Mouse (Mus musculus): Measurements from ENCODE around the gene Slc51a. TPM values are rescaled to one million over a fixed set of nuclear protein-coding genes. Genes with fewer than 3 reads are reported as not detected.

Slc51a gene
- polyA plus RNA-seq (2016; fragmentation: Nextera tagmentation; extraction: Ambion mirVana), result 0.24 and 0.39 TPM in 2 replicates

GRCm38 (mm10) chr16:32487234-32488111, at the start of gene Slc51a:
TSS of gene Slc51a (minus strand) at chr16:32487879.
- 53% methylated on average over 15 of the region's 15 CpGs for WGBS
- no peak for DNase-seq (ENCODE audit: low spot score)
- Histone ChIP-seq H3K27ac (replicated peaks) (no peak within 1 kb of the TSS), H3K36me3 (replicated peaks) (no peaks in the 10 kb centered on the region), H3K9me3 (no peaks in the 10 kb centered on the region), H3K4me1 (peaks cover 38% of the 10 kb centered on the region), H3K27me3 (replicated peaks; ENCODE audit: low read depth, poor library complexity, severe bottlenecking) (0 out of 2 replicates have a peak, but pooled peaks cover 3% of the 10 kb centered on the region), H3K4me3 (no peak within 1 kb of the TSS)

GRCm38 (mm10) chr16:32535157-32535751, 47.6 kb upstream of the Slc51a start:
- Histone ChIP-seq H3K27ac (replicated peaks) (peak overlapping the region; percentile 27; the same call in 1 of the 2 replicates), H3K36me3 (replicated peaks) (no peaks in the 10 kb centered on the region), H3K9me3 (no peaks in the 10 kb centered on the region), H3K27me3 (replicated peaks; ENCODE audit: low read depth, poor library complexity, severe bottlenecking) (no peaks in the 10 kb centered on the region), H3K4me3 (no peak overlapping the region), H3K4me1 (peaks cover 58% of the 10 kb centered on the region)
- WGBS, result 25% methylated on average over 5 of the region's 5 CpGs
- DNase-seq (ENCODE audit: low spot score), result peak; percentile 18

GRCm38 (mm10) chr16:32532878-32533826, 45.5 kb upstream of the Slc51a start:
- Histone ChIP-seq H3K27me3 (replicated peaks; ENCODE audit: low read depth, poor library complexity, severe bottlenecking) (no peaks in the 10 kb centered on the region), H3K4me1 (peaks cover 45% of the 10 kb centered on the region), H3K4me3 (no peak overlapping the region), H3K27ac (replicated peaks) (peak overlapping the region; percentile 72), H3K36me3 (replicated peaks) (no peaks in the 10 kb centered on the region), H3K9me3 (no peaks in the 10 kb centered on the region)
- 44% methylated on average over 18 of the region's 18 CpGs for WGBS
- DNase-seq (ENCODE audit: low spot score), result peak; percentile 26

- Histone ChIP-seq H3K4me1 (peaks cover 13% of the 10 kb centered on the region; the same call in 1 of the 2 replicates), H3K27ac (replicated peaks) (no peak overlapping the region), H3K36me3 (replicated peaks) (no peaks in the 10 kb centered on the region), H3K9me3 (no peaks in the 10 kb centered on the region), H3K27me3 (replicated peaks; ENCODE audit: low read depth, poor library complexity, severe bottlenecking) (no peaks in the 10 kb centered on the region), H3K4me3 (no peak overlapping the region)
- 60% methylated on average over 7 of the region's 7 CpGs for WGBS
- DNase-seq (ENCODE audit: low spot score), result no peak
Measured at GRCm38 (mm10) chr16:32526906-32527305, 39.2 kb upstream of the Slc51a start.

GRCm38 (mm10) chr16:32524244-32524615, 36.6 kb upstream of the Slc51a start:
- peaks cover 21% of the 10 kb centered on the region for H3K4me1 ChIP-seq
- H3K27me3 ChIP-seq (replicated peaks; ENCODE audit: low read depth, poor library complexity, severe bottlenecking), result no peaks in the 10 kb centered on the region; the same call in 1 of the 2 replicates
- H3K36me3 ChIP-seq (replicated peaks), result no peaks in the 10 kb centered on the region
- DNase-seq (ENCODE audit: low spot score), result no peak
- H3K9me3 ChIP-seq, result no peaks in the 10 kb centered on the region
- H3K4me3 ChIP-seq, result no peak overlapping the region
- no peak overlapping the region; the same call in 1 of the 2 replicates for H3K27ac ChIP-seq (replicated peaks)
- 83% methylated on average over 5 of the region's 5 CpGs for WGBS

- WGBS, result 75% methylated on average over 8 of the region's 8 CpGs
- DNase-seq (ENCODE audit: low spot score), result no peak
- H3K4me3 ChIP-seq, result no peak overlapping the region
- no peaks in the 10 kb centered on the region for H3K36me3 ChIP-seq (replicated peaks)
- H3K9me3 ChIP-seq, result no peaks in the 10 kb centered on the region
- H3K27ac ChIP-seq (replicated peaks), result no peak overlapping the region
- no peaks in the 10 kb centered on the region; the same call in 1 of the 2 replicates for H3K27me3 ChIP-seq (replicated peaks; ENCODE audit: low read depth, poor library complexity, severe bottlenecking)
- peaks cover 21% of the 10 kb centered on the region for H3K4me1 ChIP-seq
Measured at GRCm38 (mm10) chr16:32523462-32524243, 36.0 kb upstream of the Slc51a start.

- Histone ChIP-seq H3K36me3 (replicated peaks) (no peaks in the 10 kb centered on the region), H3K27ac (replicated peaks) (no peak overlapping the region), H3K27me3 (replicated peaks; ENCODE audit: low read depth, poor library complexity, severe bottlenecking) (no peaks in the 10 kb centered on the region; the same call in 1 of the 2 replicates), H3K4me1 (peaks cover 21% of the 10 kb centered on the region), H3K9me3 (no peaks in the 10 kb centered on the region), H3K4me3 (no peak overlapping the region)
- WGBS, result 88% methylated on average over 6 of the region's 6 CpGs
- DNase-seq (ENCODE audit: low spot score), result no peak
Measured at GRCm38 (mm10) chr16:32522578-32523194, 35.0 kb upstream of the Slc51a start.

GRCm38 (mm10) chr16:32520372-32520748, 32.7 kb upstream of the Slc51a start:
- Histone ChIP-seq H3K27me3 (replicated peaks; ENCODE audit: low read depth, poor library complexity, severe bottlenecking) (no peaks in the 10 kb centered on the region; the same call in 1 of the 2 replicates), H3K9me3 (no peaks in the 10 kb centered on the region), H3K36me3 (replicated peaks) (no peaks in the 10 kb centered on the region), H3K4me3 (no peak overlapping the region), H3K27ac (replicated peaks) (no peak overlapping the region; the same call in 1 of the 2 replicates), H3K4me1 (peaks cover 30% of the 10 kb centered on the region)
- DNase-seq (ENCODE audit: low spot score), result no peak
- WGBS, result 72% methylated on average over 9 of the region's 9 CpGs

GRCm38 (mm10) chr16:32519656-32520371, 32.1 kb upstream of the Slc51a start:
- Histone ChIP-seq H3K36me3 (replicated peaks) (no peaks in the 10 kb centered on the region), H3K9me3 (no peaks in the 10 kb centered on the region), H3K27me3 (replicated peaks; ENCODE audit: low read depth, poor library complexity, severe bottlenecking) (no peaks in the 10 kb centered on the region; the same call in 1 of the 2 replicates), H3K4me3 (no peak overlapping the region), H3K27ac (replicated peaks) (no peak overlapping the region; the same call in 1 of the 2 replicates), H3K4me1 (peaks cover 33% of the 10 kb centered on the region)
- DNase-seq (ENCODE audit: low spot score), result no peak
- WGBS, result 86% methylated on average over 15 of the region's 15 CpGs

GRCm38 (mm10) chr16:32517785-32518481, 30.3 kb upstream of the Slc51a start:
- Histone ChIP-seq H3K27me3 (replicated peaks; ENCODE audit: low read depth, poor library complexity, severe bottlenecking) (no peaks in the 10 kb centered on the region; the same call in 1 of the 2 replicates), H3K36me3 (replicated peaks) (no peaks in the 10 kb centered on the region), H3K9me3 (no peaks in the 10 kb centered on the region), H3K27ac (replicated peaks) (no peak overlapping the region), H3K4me3 (no peak overlapping the region), H3K4me1 (peaks cover 30% of the 10 kb centered on the region)
- no peak for DNase-seq (ENCODE audit: low spot score)
- 84% methylated on average over 12 of the region's 12 CpGs for WGBS
